Comparison of ENCODE assay signal across 7 mouse cellular contexts in genomic region chr4:123201186-123202093, GRCm38 (mm10). TPM values are rescaled to one million over a fixed set of nuclear protein-coding genes. Genes with fewer than 3 reads are reported as not detected.
DNase-seq lines count a peak whose midpoint lies in the region; ATAC-seq lines count a peak whose summit lies in the region.

Gene Nt5c1a (plus strand): TSS chr4:123201504.

- peak; percentile 86 for DNase-seq in adrenal gland, adult 2 months
- peak; percentile 29 for DNase-seq in heart, postnatal 25 days (ENCODE audit: low spot score)
- DNase-seq in layer of hippocampus, postnatal 25 days (ENCODE audit: extremely low spot score in 1 of 2, low spot score in 1 of 2), result peak in 1 of 2 experiments; percentile 46
- peak; percentile 94 for DNase-seq in midbrain, embryonic 11.5 days (ENCODE audit: low spot score, missing footprints)
- no peak for DNase-seq in spleen, adult 12 weeks (ENCODE audit: low spot score)

- peak within 1 kb of the TSS; percentile 85 for H3K4me2 ChIP-seq in forebrain, embryonic 13.5 days
- peak within 1 kb of the TSS; percentile 77 for H3K4me2 ChIP-seq in midbrain, embryonic 11.5 days

- H3K4me3 ChIP-seq in forebrain, embryonic 13.5 days, result peak within 1 kb of the TSS; percentile 45
- H3K4me3 ChIP-seq in midbrain, embryonic 11.5 days (ENCODE audit: low read depth, low read length), result peak within 1 kb of the TSS; percentile 35

- peaks cover 12% of the 10 kb centered on the region for H3K4me1 ChIP-seq in forebrain, embryonic 13.5 days
- peaks cover 10% of the 10 kb centered on the region for H3K4me1 ChIP-seq in midbrain, embryonic 11.5 days (ENCODE audit: control insufficient read depth, insufficient read depth, low read length)

- WGBS in forebrain, embryonic 13.5 days, result 1% methylated on average over 58 of the region's 58 CpGs
- WGBS in midbrain, embryonic 11.5 days, result under 1% methylated on average over 58 of the region's 58 CpGs

- no peak within 1 kb of the TSS for H3K27ac ChIP-seq in forebrain, embryonic 13.5 days
- no peak within 1 kb of the TSS for H3K27ac ChIP-seq in midbrain, embryonic 11.5 days (ENCODE audit: low read depth, low read length)

- peak; percentile 65 for ATAC-seq in cerebellum, adult (ENCODE audit: insufficient number of reproducible peaks, low FRiP score, low TSS enrichment)
- ATAC-seq in forebrain, embryonic 13.5 days, result peak; percentile 61
- peak; percentile 56 for ATAC-seq in midbrain, embryonic 11.5 days (ENCODE audit: low FRiP score)

- H3K9ac ChIP-seq in forebrain, embryonic 13.5 days, result peak within 1 kb of the TSS; percentile 62
- H3K9ac ChIP-seq in midbrain, embryonic 11.5 days (ENCODE audit: low read length), result peak within 1 kb of the TSS; percentile 50

- H3K9me3 ChIP-seq in forebrain, embryonic 13.5 days (replicated peaks), result no peaks in the 10 kb centered on the region
- H3K9me3 ChIP-seq in midbrain, embryonic 11.5 days (ENCODE audit: control insufficient read depth, low read length), result no peaks in the 10 kb centered on the region

- intact Hi-C loops in heart, postnatal 25 days (cut with DNase I), result no loop called here

- H3K36me3 ChIP-seq in forebrain, embryonic 13.5 days (ENCODE audit: poor library complexity, severe bottlenecking), result no peaks in the 10 kb centered on the region
- no peaks in the 10 kb centered on the region for H3K36me3 ChIP-seq in midbrain, embryonic 11.5 days (ENCODE audit: control insufficient read depth, insufficient read depth, low read length)

- H3K27me3 ChIP-seq in forebrain, embryonic 13.5 days, result peaks cover 38% of the 10 kb centered on the region
- H3K27me3 ChIP-seq in midbrain, embryonic 11.5 days (ENCODE audit: control insufficient read depth, insufficient read depth, low read length), result peaks cover 18% of the 10 kb centered on the region

RNA-seq across cellular contexts. Expression of gene Nt5c1a, which starts in this region (rescaled TPM):
- total RNA-seq in adrenal gland, adult 2 months (2021), result 10 to 100 TPM; 38.8 to 82.5 TPM
- polyA plus RNA-seq in adrenal gland, adult 2 months (2012; rRNA removed), result 21.3 and 23.3 TPM in 2 replicates
- polyA plus RNA-seq in forebrain, embryonic 13.5 days (2015; fragmentation: Nextera tagmentation; extraction: Ambion mirVana), result 0.24 TPM in 1 of 2 replicates, not detected in the other
- 10 to 100 TPM; 51.3 to 56.6 TPM for total RNA-seq in heart, postnatal 25 days (2021)
- 10 to 100 TPM; 15.7 to 16.3 TPM for total RNA-seq in layer of hippocampus, postnatal 25 days (2021)
- polyA plus RNA-seq in midbrain, embryonic 11.5 days (2014; fragmentation: Nextera tagmentation; extraction: Ambion mirVana), result not detected in 2 replicates

Comparison
In these comparisons a context has a peak if more than half of its experiments do, and no peak if none do; other contexts are left out.
1. RNA of gene Nt5c1a (polyA plus RNA-seq): 21.3 to 23.3 TPM in adrenal gland, adult 2 months; 0.24 TPM in forebrain, embryonic 13.5 days and not detected in midbrain, embryonic 11.5 days; every median in the first group is over 10 times any median in the second.
2. Peak in ATAC-seq, H3K4me3 ChIP-seq, H3K9ac ChIP-seq and H3K4me2 ChIP-seq in forebrain, embryonic 13.5 days; RNA of the gene not detected or under 1 TPM.
3. Peak in DNase-seq, ATAC-seq, H3K4me3 ChIP-seq, H3K9ac ChIP-seq and H3K4me2 ChIP-seq in midbrain, embryonic 11.5 days; RNA of the gene not detected or under 1 TPM.
4. Peak in every context shown above with its lines, with median percentiles within 50 percentile points of each other: ATAC-seq.